ENCODE assay signal across 16 mouse cellular contexts in the genomic region with DNA sequence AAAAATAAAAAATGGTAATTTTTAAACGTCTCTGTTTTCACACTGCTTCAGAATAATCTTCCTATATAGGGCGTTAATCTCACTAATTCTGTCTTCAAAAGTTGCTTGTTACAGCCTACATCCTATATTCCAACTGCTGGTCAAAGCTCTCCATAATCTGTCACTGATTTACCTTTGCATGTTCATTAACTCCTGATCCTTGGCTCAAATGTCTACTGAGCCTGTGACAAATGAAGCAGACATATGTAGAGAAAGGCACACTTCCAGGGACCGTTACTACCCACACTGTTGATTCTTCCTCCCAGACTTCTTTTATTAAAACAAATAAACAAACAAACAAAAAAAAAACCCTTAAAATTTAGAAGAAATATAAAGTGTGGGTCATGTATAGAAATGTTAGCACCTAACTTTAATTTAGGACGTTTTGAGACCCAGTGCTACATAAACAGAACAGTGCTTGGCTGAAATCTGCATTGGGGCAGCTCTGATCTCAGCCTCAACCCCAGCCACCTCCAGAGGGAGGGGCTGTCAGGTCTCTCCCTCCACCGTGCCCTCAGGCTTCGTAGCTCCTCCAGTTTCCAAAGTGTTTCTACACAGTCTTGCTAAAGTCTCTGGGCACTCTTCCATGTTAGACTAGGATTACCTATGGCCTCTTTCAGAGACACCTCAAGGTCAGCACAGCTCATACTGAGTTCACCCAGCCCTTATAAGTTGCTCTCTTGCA. TPM values are rescaled to one million over a fixed set of nuclear protein-coding genes. Genes with fewer than 3 reads are reported as not detected.
DNase-seq lines count a peak whose midpoint lies in the region; ATAC-seq and TF ChIP-seq lines count a peak whose summit lies in the region.
"Had no signal": no experiment of that assay in that cellular context is flagged by ENCODE, and none has a peak within 500 bp of the region (broad histone marks: within the 10 kb centered on the region; RNA-seq: fewer than 3 reads in every experiment).

No protein-coding gene starts in this region.

- no peak overlapping the region for H3K4me2 ChIP-seq in neural tube, embryonic 15.5 days
- H3K4me2 ChIP-seq: hindbrain, embryonic 14.5 days; liver, embryonic 13.5 days; midbrain, embryonic 12.5 days had no signal

- TF ChIP-seq POLR2A in lung, adult 2 months (IDR thresholded peaks at IDR 0.05; ENCODE audit: borderline replicate concordance, extremely low read depth, low read depth, low read length) = no peak

- 57% methylated on average over 6 of the region's 6 CpGs for WGBS in neural tube, embryonic 15.5 days
- WGBS in lung, adult 2 months = 53% methylated on average over 6 of the region's 6 CpGs

- peaks cover 2% of the 10 kb centered on the region; the same call in 1 of the 2 replicates for H3K4me1 ChIP-seq in neural tube, embryonic 15.5 days
- no peaks in the 10 kb centered on the region; the same call in 1 of the 2 replicates for H3K4me1 ChIP-seq in lung, adult 2 months (ENCODE audit: control insufficient read depth, insufficient read depth, low read length)

- H3K9me3 ChIP-seq in neural tube, embryonic 15.5 days (replicated peaks) = no peaks in the 10 kb centered on the region
- H3K9me3 ChIP-seq: forebrain, embryonic 10.5 days; G1E; limb, embryonic 10.5 days; liver, embryonic 13.5 days; midbrain, embryonic 12.5 days had no signal

- no peak overlapping the region for H3K9ac ChIP-seq in neural tube, embryonic 15.5 days (replicated peaks)
- H3K9ac ChIP-seq: hindbrain, embryonic 14.5 days; liver, embryonic 13.5 days; midbrain, embryonic 12.5 days had no signal

- no peak overlapping the region for H3K4me3 ChIP-seq in neural tube, embryonic 15.5 days (replicated peaks)
- no peak overlapping the region for H3K4me3 ChIP-seq in lung, adult 2 months (replicated peaks; ENCODE audit: extremely low read depth, low read depth, low read length)
- H3K4me3 ChIP-seq: forebrain, embryonic 10.5 days; limb, embryonic 10.5 days; liver, embryonic 13.5 days; midbrain, embryonic 12.5 days; myocyte had no signal

- no peaks in the 10 kb centered on the region for H3K27me3 ChIP-seq in neural tube, embryonic 15.5 days (replicated peaks)
- H3K27me3 ChIP-seq: liver, embryonic 13.5 days; midbrain, embryonic 12.5 days had no signal

- DNase-seq in gastrocnemius, postnatal 25 days = peak; percentile 29
- no peak for DNase-seq in gastrocnemius, postnatal 10 days
- DNase-seq in gonadal fat pad, adult 2 months (ENCODE audit: low read depth) = peak; percentile 72
- DNase-seq in kidney, adult 9 months = peak; percentile 70
- no peak for DNase-seq in lung, adult 2 months
- DNase-seq: cerebellum, adult 11-12 months; heart, postnatal 14 days; liver, embryonic 13.5 days had no signal

- no peak for TF ChIP-seq CTCF in lung, adult 2 months (IDR thresholded peaks at IDR 0.05; ENCODE audit: insufficient read depth, low read length)

- no peak overlapping the region for H3K27ac ChIP-seq in neural tube, embryonic 15.5 days (replicated peaks)
- H3K27ac ChIP-seq: forebrain, embryonic 10.5 days; hindbrain, embryonic 14.5 days; limb, embryonic 10.5 days; liver, embryonic 13.5 days; midbrain, embryonic 12.5 days had no signal

- peak; percentile 26; the same call in 1 of the 2 replicates for ATAC-seq in megakaryocyte progenitor cell, adult 5-6 weeks (replicated peaks; ENCODE audit: poor library complexity)
- ATAC-seq in neural tube, embryonic 15.5 days (ENCODE audit: low FRiP score) = no peak

- no peaks in the 10 kb centered on the region for H3K36me3 ChIP-seq in neural tube, embryonic 15.5 days
- H3K36me3 ChIP-seq: forebrain, embryonic 10.5 days; limb, embryonic 10.5 days; midbrain, embryonic 12.5 days had no signal

RNA-seq across cellular contexts. Expression of a gene that starts 33.2 kb away (rescaled TPM):
- total RNA-seq in gastrocnemius, postnatal 25 days (2021) = 1 to 10 TPM; 3.0 to 3.2 TPM
- total RNA-seq in gastrocnemius, postnatal 10 days (2021) = under 1 TPM; 0.40 to 0.65 TPM
- polyA plus RNA-seq in gonadal fat pad, adult 2 months (2012; rRNA removed) = 0.85 and 1.6 TPM in 2 replicates
- 0.07 TPM in 1 of 2 replicates, not detected in the other for total RNA-seq in megakaryocyte progenitor cell, adult 5-6 weeks (2015)
- total RNA-seq in megakaryocyte progenitor cell, adult 5-6 weeks (2017) = not detected in 2 replicates
- 0.28 and 0.70 TPM in 2 replicates for polyA plus RNA-seq in neural tube, embryonic 15.5 days (2015; fragmentation: Nextera tagmentation; extraction: Ambion mirVana)
- polyA plus RNA-seq in lung, adult 2 months (2012; rRNA removed) = 0.96 and 1.1 TPM in 2 replicates
- polyA plus RNA-seq: forebrain, embryonic 10.5 days; G1E; limb, embryonic 10.5 days; midbrain, embryonic 12.5 days had no signal

Comparison
In these comparisons a context has a peak if more than half of its experiments do, and no peak if none do; other contexts are left out.
1. DNase-seq: peak in gastrocnemius, postnatal 25 days (single experiment), gonadal fat pad, adult 2 months (single experiment) and kidney, adult 9 months (single experiment); none in gastrocnemius, postnatal 10 days (single experiment) and lung, adult 2 months (single experiment).